Mouse (Mus musculus): ENCODE data around the gene Rnaseh2b. TPM values are rescaled to one million over a fixed set of nuclear protein-coding genes. Genes with fewer than 3 reads are reported as not detected.

The Rnaseh2b gene
- 18.0 TPM for polyA plus RNA-seq (2017; shearing (Covaris generic))

GRCm38 (mm10) chr14:62292488-62293339 is at the start of gene Rnaseh2b, which contains the start of gene Dleu7:
Rnaseh2b (plus strand) TSS chr14:62292589.
Dleu7 (minus strand) TSS chr14:62293047.

Other genes with a start within 250 kb of the Rnaseh2b start
- 0.44 TPM for gene Dleu7, start 458 bp downstream of the Rnaseh2b start, polyA plus RNA-seq (2017; shearing (Covaris generic))
- not detected for gene Gucy1b2, start 163.7 kb downstream of the Rnaseh2b start, polyA plus RNA-seq (2017; shearing (Covaris generic))

Measured in naive thymus-derived CD4-positive, alpha-beta T cell, adult 5 months (primary cell).